Mouse (Mus musculus): ENCODE data around the gene Mgat2. TPM values are rescaled to one million over a fixed set of nuclear protein-coding genes. Genes with fewer than 3 reads are reported as not detected.
A peak's percentile ranks its signal among the peaks of the same experiment; 100 is the strongest.

Mgat2 gene
- polyA plus RNA-seq, 1 experiment from 2014 or later: 45.7 TPM

DNA sequence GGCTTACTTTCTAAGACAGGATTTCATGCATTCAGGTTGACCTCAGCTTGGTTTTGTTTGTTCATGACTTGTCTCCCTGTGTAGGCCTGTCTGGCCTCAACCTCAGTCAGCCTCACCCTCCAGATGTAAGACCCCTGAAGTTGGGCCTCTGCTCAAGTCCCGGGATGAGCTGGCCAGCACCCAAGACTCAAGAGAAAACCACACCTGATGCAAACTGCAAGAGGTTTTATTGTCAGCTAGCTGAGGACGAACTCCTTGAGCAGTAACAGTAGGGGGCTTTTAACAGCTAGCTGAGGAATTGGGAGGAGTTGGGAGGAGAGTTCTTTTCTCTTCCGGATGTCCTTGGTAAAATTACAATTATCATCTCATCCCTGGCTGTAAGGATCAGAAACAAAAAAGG, 6.4 kb upstream of the Mgat2 start:
- 78% methylated on average over 3 of the region's 3 CpGs for WGBS
- no peak for DNase-seq (ENCODE audit: low spot score)
- Histone ChIP-seq H3K9ac (replicated peaks; ENCODE audit: low read depth) (no peak overlapping the region), H3K27ac (ENCODE audit: low read length) (no peak overlapping the region), H3K4me2 (replicated peaks; ENCODE audit: low read depth, low read length) (no peak overlapping the region), H3K36me3 (ENCODE audit: insufficient read depth, low read length) (no peaks in the 10 kb centered on the region), H3K4me3 (ENCODE audit: low read depth, low read length) (no peak overlapping the region), H3K9me3 (ENCODE audit: low read length) (no peaks in the 10 kb centered on the region), H3K27me3 (replicated peaks; ENCODE audit: insufficient read depth, low read length) (no peaks in the 10 kb centered on the region), H3K4me1 (ENCODE audit: insufficient read depth, low read depth, low read length) (no peaks in the 10 kb centered on the region)
- no peak for ATAC-seq
- TF ChIP-seq CTCF (IDR thresholded peaks at IDR 0.05) (no peak), EP300 (IDR thresholded peaks at IDR 0.05) (no peak)

DNA sequence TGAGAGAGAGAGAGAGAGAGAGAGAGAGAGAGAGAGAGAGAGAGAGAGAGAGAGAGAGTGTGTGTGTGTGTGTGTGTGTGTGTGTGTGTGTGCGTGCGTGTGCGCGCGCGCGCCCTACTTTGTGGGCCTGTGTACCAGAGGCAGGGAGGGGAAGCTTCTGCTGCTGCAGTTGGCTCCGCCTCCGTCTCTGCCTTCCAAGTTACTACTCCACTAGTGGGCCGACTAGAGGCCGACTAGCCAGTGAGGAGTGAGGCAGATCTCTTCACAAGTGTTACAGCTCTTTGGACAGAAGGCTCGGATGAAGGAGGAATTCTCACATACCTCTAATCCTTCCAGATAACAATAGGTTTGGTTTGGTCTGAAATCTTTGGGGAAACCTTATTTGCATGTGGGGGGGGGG, 4.6 kb upstream of the Mgat2 start:
- Histone ChIP-seq H3K4me1 (ENCODE audit: insufficient read depth, low read depth, low read length) (no peaks in the 10 kb centered on the region), H3K36me3 (ENCODE audit: insufficient read depth, low read length) (no peaks in the 10 kb centered on the region), H3K27me3 (replicated peaks; ENCODE audit: insufficient read depth, low read length) (no peaks in the 10 kb centered on the region), H3K9me3 (ENCODE audit: low read length) (no peaks in the 10 kb centered on the region), H3K9ac (replicated peaks; ENCODE audit: low read depth) (no peak overlapping the region), H3K4me2 (replicated peaks; ENCODE audit: low read depth, low read length) (no peak overlapping the region), H3K27ac (ENCODE audit: low read length) (no peak overlapping the region), H3K4me3 (ENCODE audit: low read depth, low read length) (no peak overlapping the region)
- TF ChIP-seq CTCF (IDR thresholded peaks at IDR 0.05): no peak
- no peak for TF ChIP-seq EP300 (IDR thresholded peaks at IDR 0.05)
- DNase-seq (ENCODE audit: low spot score) (no peak), ATAC-seq (no peak)
- WGBS: 69% methylated on average over 12 of the region's 12 CpGs

DNA sequence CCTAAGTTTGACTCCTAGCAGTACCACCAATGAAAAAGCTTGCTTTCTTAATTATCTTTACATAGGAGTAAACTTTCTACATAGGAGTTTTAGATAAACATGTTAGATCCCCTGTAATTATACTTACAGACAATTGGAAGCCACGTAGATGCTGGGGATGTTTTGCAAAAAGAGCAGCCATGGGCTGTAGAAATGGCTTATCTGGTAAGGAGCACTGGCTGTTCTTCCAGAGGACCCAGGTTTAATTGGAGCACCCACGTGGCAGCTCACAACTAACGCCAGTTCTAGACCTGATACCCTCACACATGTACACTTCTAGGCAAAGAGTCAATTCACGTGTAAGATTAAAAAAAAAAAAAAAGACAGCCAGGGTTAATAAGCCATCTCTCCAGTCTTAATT, 2.2 kb upstream of the Mgat2 start:
- TF ChIP-seq EP300 (IDR thresholded peaks at IDR 0.05): no peak
- no peak for TF ChIP-seq CTCF (IDR thresholded peaks at IDR 0.05)
- DNase-seq (ENCODE audit: low spot score) (no peak), ATAC-seq (no peak)
- Histone ChIP-seq H3K27me3 (replicated peaks; ENCODE audit: insufficient read depth, low read length) (no peaks in the 10 kb centered on the region), H3K9me3 (ENCODE audit: low read length) (no peaks in the 10 kb centered on the region), H3K4me3 (ENCODE audit: low read depth, low read length) (no peak overlapping the region), H3K36me3 (ENCODE audit: insufficient read depth, low read length) (no peaks in the 10 kb centered on the region), H3K9ac (replicated peaks; ENCODE audit: low read depth) (no peak overlapping the region), H3K4me2 (replicated peaks; ENCODE audit: low read depth, low read length) (no peak overlapping the region), H3K27ac (ENCODE audit: low read length) (no peak overlapping the region), H3K4me1 (ENCODE audit: insufficient read depth, low read depth, low read length) (peaks cover 10% of the 10 kb centered on the region; the same call in 1 of the 2 replicates)
- WGBS: 85% methylated on average over 4 of the region's 4 CpGs

DNA sequence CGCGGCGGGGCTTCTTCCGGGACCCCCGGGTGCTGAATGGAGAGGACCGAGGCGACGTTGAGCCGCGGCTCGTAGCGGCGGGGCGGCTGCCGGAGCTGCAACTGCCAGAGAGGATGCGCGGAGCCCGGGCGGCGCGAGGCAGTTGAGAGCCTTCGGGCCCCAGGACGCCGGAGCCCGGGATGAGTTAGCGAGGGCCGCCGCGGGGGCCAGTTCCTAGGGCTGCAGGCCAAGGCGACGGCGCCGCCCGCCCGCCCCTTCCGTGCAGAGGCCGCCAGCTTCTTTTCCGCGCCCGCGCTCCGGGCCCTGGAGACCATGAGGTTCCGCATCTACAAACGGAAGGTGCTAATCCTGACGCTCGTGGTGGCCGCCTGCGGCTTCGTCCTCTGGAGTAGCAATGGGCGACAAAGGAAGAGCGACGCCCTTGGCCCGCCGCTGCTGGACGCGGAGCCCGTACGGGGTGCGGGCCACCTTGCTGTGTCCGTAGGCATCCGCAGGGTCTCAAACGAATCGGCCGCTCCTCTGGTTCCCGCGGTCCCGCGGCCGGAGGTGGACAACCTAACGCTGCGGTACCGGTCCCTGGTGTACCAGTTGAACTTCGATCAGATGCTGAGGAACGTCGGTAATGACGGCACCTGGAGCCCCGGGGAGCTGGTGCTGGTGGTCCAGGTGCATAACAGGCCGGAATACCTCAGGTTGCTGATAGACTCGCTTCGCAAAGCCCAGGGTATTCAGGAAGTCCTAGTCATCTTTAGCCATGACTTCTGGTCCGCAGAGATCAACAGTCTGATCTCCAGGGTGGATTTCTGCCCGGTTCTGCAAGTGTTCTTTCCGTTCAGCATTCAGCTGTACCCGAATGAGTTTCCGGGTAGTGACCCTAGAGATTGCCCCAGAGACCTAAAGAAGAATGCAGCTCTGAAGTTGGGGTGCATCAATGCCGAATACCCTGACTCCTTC, 662 bp downstream of the Mgat2 start:
- H3K4me3 ChIP-seq (ENCODE audit: low read depth, low read length): peak overlapping the region; percentile 91
- peak overlapping the region; percentile 94 for H3K27ac ChIP-seq (ENCODE audit: low read length)
- 2% methylated on average over 62 of the region's 86 CpGs for WGBS
- DNase-seq (ENCODE audit: low spot score) (peak; percentile 48), ATAC-seq (peak; percentile 62)
- H3K27me3 ChIP-seq (replicated peaks; ENCODE audit: insufficient read depth, low read length): no peaks in the 10 kb centered on the region
- peak overlapping the region; percentile 84 for H3K9ac ChIP-seq (replicated peaks; ENCODE audit: low read depth)
- H3K36me3 ChIP-seq (ENCODE audit: insufficient read depth, low read length): no peaks in the 10 kb centered on the region
- H3K9me3 ChIP-seq (ENCODE audit: low read length): no peaks in the 10 kb centered on the region
- H3K4me2 ChIP-seq (replicated peaks; ENCODE audit: low read depth, low read length): peak overlapping the region; percentile 97
- peaks cover 10% of the 10 kb centered on the region; the same call in 1 of the 2 replicates for H3K4me1 ChIP-seq (ENCODE audit: insufficient read depth, low read depth, low read length)
- TF ChIP-seq EP300 (IDR thresholded peaks at IDR 0.05) (no peak), CTCF (IDR thresholded peaks at IDR 0.05) (no peak)

DNA sequence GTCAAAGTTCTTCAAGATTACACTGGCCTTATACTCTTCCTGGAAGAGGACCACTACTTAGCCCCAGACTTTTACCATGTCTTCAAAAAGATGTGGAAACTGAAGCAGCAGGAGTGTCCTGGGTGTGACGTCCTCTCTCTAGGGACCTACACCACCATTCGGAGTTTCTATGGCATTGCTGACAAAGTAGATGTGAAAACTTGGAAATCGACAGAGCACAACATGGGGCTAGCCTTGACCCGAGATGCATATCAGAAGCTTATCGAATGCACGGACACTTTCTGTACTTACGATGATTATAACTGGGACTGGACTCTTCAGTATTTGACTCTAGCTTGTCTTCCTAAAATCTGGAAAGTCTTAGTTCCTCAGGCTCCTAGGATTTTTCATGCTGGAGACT, 1.4 kb downstream of the Mgat2 start:
- H3K4me3 ChIP-seq (ENCODE audit: low read depth, low read length): peak overlapping the region; percentile 91
- H3K27ac ChIP-seq (ENCODE audit: low read length): peak overlapping the region; percentile 94; the same call in 1 of the 2 replicates
- no peak for ATAC-seq
- 62% methylated on average over 7 of the region's 7 CpGs for WGBS
- peak overlapping the region; percentile 84; the same call in 1 of the 2 replicates for H3K9ac ChIP-seq (replicated peaks; ENCODE audit: low read depth)
- TF ChIP-seq CTCF (IDR thresholded peaks at IDR 0.05): no peak
- TF ChIP-seq EP300 (IDR thresholded peaks at IDR 0.05): no peak
- no peaks in the 10 kb centered on the region for H3K27me3 ChIP-seq (replicated peaks; ENCODE audit: insufficient read depth, low read length)
- H3K36me3 ChIP-seq (ENCODE audit: insufficient read depth, low read length): no peaks in the 10 kb centered on the region
- H3K4me1 ChIP-seq (ENCODE audit: insufficient read depth, low read depth, low read length): peaks cover 10% of the 10 kb centered on the region; the same call in 1 of the 2 replicates
- H3K9me3 ChIP-seq (ENCODE audit: low read length): no peaks in the 10 kb centered on the region
- H3K4me2 ChIP-seq (replicated peaks; ENCODE audit: low read depth, low read length): peak overlapping the region; percentile 97
- no peak for DNase-seq (ENCODE audit: low spot score)

DNA sequence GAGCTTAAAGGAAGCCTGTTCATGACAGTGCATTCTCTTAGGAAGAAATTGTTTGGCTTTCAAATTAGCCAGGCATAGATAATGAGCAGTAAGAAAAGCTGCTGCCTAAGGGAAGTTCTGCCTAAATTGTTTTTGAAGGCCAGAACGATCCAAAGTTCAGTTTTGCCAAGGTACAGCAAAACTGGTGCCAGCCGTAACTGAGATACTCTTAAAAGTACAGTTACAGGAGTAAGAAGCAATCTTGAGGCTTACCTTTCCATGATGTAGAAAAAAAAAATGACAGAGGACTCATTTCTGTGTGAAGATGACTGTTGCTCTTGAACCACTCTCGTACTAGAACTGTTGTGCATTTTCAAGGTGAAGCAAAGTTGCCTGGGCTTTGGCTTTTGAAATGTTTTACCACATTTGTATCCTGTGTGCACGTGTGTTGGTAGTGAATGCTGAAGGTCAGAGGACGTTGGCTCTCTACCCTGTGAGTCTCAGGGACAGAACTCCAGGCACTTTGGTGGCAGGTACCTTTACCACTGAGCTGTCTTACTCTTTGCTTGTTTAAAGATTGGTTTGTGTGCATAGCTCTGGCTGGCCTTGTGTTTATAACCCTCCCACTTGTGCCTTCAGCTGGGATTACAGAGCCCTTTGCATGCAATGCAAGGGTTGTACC, 3.0 kb downstream of the Mgat2 start:
- no peak overlapping the region for H3K4me3 ChIP-seq (ENCODE audit: low read depth, low read length)
- H3K4me1 ChIP-seq (ENCODE audit: insufficient read depth, low read depth, low read length): peaks cover 10% of the 10 kb centered on the region; the same call in 1 of the 2 replicates
- ATAC-seq (no peak), DNase-seq (ENCODE audit: low spot score) (no peak)
- no peaks in the 10 kb centered on the region for H3K27me3 ChIP-seq (replicated peaks; ENCODE audit: insufficient read depth, low read length)
- no peak overlapping the region for H3K27ac ChIP-seq (ENCODE audit: low read length)
- H3K9ac ChIP-seq (replicated peaks; ENCODE audit: low read depth): no peak overlapping the region
- no peak overlapping the region for H3K4me2 ChIP-seq (replicated peaks; ENCODE audit: low read depth, low read length)
- TF ChIP-seq CTCF (IDR thresholded peaks at IDR 0.05): no peak
- TF ChIP-seq EP300 (IDR thresholded peaks at IDR 0.05): no peak
- 55% methylated on average over 5 of the region's 5 CpGs for WGBS
- H3K9me3 ChIP-seq (ENCODE audit: low read length): no peaks in the 10 kb centered on the region
- no peaks in the 10 kb centered on the region for H3K36me3 ChIP-seq (ENCODE audit: insufficient read depth, low read length)
